Comparison of ENCODE assay signal across 8 mouse cellular contexts in genomic region chr12:25871001-25871461, GRCm38 (mm10).
DNase-seq lines count a peak whose midpoint lies in the region; ATAC-seq lines count a peak whose summit lies in the region.

No protein-coding gene starts in this region.

- peak; percentile 64 to 68 for DNase-seq in cerebellum, postnatal 36 days
- peak; percentile 37 to 38 for DNase-seq in frontal cortex, postnatal 14 days (ENCODE audit: low spot score in 2 of 2)
- peak; percentile 38 to 80 for DNase-seq in left cerebral cortex, adult 8-10 months (ENCODE audit: low spot score in 2 of 2)
- peak; percentile 77 for DNase-seq in right cerebral cortex, adult 18-20 months
- no peak for DNase-seq in adrenal gland, adult 2 months
- DNase-seq in kidney, adult 11 months, result no peak

- ATAC-seq in erythroblast, adult 5-6 weeks (replicated peaks; ENCODE audit: low FRiP score, poor library complexity, severe bottlenecking), result no peak
- ATAC-seq in monocyte, adult 5-6 weeks (replicated peaks; ENCODE audit: insufficient number of reproducible peaks, low FRiP score, low TSS enrichment, poor library complexity, severe bottlenecking), result no peak

Comparison
In these comparisons a context has a peak if more than half of its experiments do, and no peak if none do; other contexts are left out.
1. DNase-seq: peak in cerebellum, postnatal 36 days (2 of 2), frontal cortex, postnatal 14 days (2 of 2), left cerebral cortex, adult 8-10 months (2 of 2) and right cerebral cortex, adult 18-20 months (single experiment); none in adrenal gland, adult 2 months (single experiment) and kidney, adult 11 months (single experiment).